Mouse (Mus musculus) liver, postnatal 0 days (tissue): ENCODE data around the gene Pold4.

Experiments
- CTCF ChIP-seq: sonication (generic); IDR thresholded peaks from 2 replicates; pipeline ENCODE4 v1.5.1; 2016; ENCODE audit warnings: antibody characterized with exemption, low read depth
- EP300 ChIP-seq: IDR thresholded peaks from 2 replicates; pipeline ENCODE4 v1.6.1; 2016; ENCODE audit warnings: antibody characterized with exemption, low read depth, mild to moderate bottlenecking

DNA sequence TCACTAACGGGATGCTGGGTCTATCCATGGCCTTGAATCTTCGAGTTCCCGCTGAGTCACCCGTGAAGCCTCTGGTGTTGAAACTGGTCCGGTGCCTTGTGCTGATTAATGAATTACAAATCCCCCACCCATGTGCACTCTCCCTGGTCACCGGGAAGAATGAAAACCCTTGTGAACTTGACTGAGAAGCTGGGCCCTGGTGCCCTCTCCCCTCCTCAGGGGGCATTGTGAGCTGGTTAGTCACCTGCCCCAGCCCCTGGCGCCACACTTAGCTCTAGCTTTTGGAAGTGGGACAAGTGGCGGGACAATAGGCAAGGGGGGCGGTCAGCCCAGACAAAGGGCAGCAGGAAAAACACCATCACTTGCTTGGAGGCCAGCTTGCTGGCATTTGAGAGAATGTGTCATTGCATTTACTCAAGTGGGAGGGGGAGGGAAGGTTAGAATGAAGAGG is 18.1 kb upstream of the Pold4 start:
- TF ChIP-seq EP300, result no peak
- TF ChIP-seq CTCF, result no peak
